Mouse (Mus musculus) stomach, postnatal 0 days (tissue): Measurements from ENCODE around the gene Thsd7a. TPM values are rescaled to one million over a fixed set of nuclear protein-coding genes. Genes with fewer than 3 reads are reported as not detected.

ENCODE experiments used
- ATAC-seq: fragments of 200-750 bp; cut with Nextera tagmentation; 2 replicates; pipeline ENCODE4 v1.8.0; 2017; ENCODE audit not compliant: low FRiP score, low TSS enrichment
- DNase-seq: peaks from one replicate; pipeline ENCODE4 v3.0.0-alpha.2; 2016; ENCODE audit warnings: low spot score
- H3K27ac ChIP-seq: fragments of 300-500 bp; sonication (generic); replicated peaks from 2 replicates; pipeline ENCODE4 v1.5.1; 2014; ENCODE audit warnings: mild to moderate bottlenecking, control low read depth
- H3K27me3 ChIP-seq: fragments of 300-500 bp; sonication (generic); 2 replicates; pipeline ENCODE4 v1.6.1; 2014; ENCODE audit warnings: low read length; ENCODE audit not compliant: control insufficient read depth, insufficient read depth
- H3K36me3 ChIP-seq: fragments of 300-500 bp; sonication (generic); 2 replicates; pipeline ENCODE4 v1.6.1; 2014; ENCODE audit warnings: low read length, mixed read lengths; ENCODE audit not compliant: control insufficient read depth, insufficient read depth
- H3K4me1 ChIP-seq: fragments of 300-500 bp; sonication (generic); replicated peaks from 2 replicates; pipeline ENCODE4 v1.6.1; 2014; ENCODE audit warnings: antibody characterized with exemption; ENCODE audit not compliant: control insufficient read depth, insufficient read depth
- H3K4me2 ChIP-seq: fragments of 300-500 bp; sonication (generic); replicated peaks from 2 replicates; pipeline ENCODE4 v1.6.1; 2014; ENCODE audit warnings: low read depth, mild to moderate bottlenecking, control low read depth, moderate library complexity
- H3K4me3 ChIP-seq: fragments of 300-500 bp; sonication (generic); 2 replicates; pipeline ENCODE4 v1.5.1; 2014; ENCODE audit warnings: low read depth, low read length, control low read depth
- H3K9ac ChIP-seq: fragments of 300-500 bp; sonication (generic); 2 replicates; pipeline ENCODE4 v1.6.1; 2014; ENCODE audit warnings: mild to moderate bottlenecking, low read length, control low read depth, mixed read lengths
- H3K9me3 ChIP-seq: fragments of 300-500 bp; sonication (generic); 2 replicates; pipeline ENCODE4 v1.6.1; 2016; ENCODE audit warnings: low read length; ENCODE audit not compliant: control insufficient read depth
- CTCF ChIP-seq: IDR thresholded peaks from 2 replicates; pipeline ENCODE4 v1.5.1; 2016; ENCODE audit warnings: antibody characterized with exemption, low read depth, mild to moderate bottlenecking, moderate library complexity
- EP300 ChIP-seq: optimal IDR thresholded peaks from 2 replicates; pipeline ENCODE3; 2016; ENCODE audit warnings: antibody characterized with exemption
- WGBS: fragments of 180-500 bp; shearing (Covaris S2); extraction: QIAGEN DNeasy Blood & Tissue Kit; methylation state at CpG from one replicate; pipeline ENCODE4 v1.1.7; 2014; 5-methylcytosine and 5-hydroxymethylcytosine counted together
- polyA plus RNA-seq: library from polyadenylated mRNA; unstranded; fragments of >200 nt; fragmentation: Nextera tagmentation; extraction: Ambion mirVana; gene quantifications from 2 replicates; pipeline ENCODE4 v1.2.1, GENCODE M21; 2015

Gene Thsd7a
- polyA plus RNA-seq, 1 experiment from 2014 or later, result 1.1 TPM

DNA sequence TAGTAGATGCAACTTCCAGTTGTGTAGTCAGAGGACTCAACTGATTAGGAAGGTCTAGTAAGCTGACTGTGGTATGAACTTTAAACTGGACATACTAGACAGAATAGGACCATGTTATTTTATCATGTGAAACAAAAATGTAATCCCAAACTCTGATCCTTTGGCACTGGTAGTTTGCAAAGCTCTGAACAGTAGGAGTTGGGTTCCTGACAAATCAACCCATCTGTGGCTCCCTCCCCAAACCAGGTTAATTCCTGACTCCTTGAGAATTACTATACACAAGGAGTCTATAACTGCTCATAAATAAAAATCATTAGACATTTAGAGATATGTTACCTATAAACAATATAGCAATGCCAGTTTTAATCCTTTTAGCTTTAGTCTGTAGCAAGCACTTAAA, 231.5 kb downstream of the Thsd7a start:
- Histone ChIP-seq H3K4me1 (no peaks in the 10 kb centered on the region), H3K9me3 (no peaks in the 10 kb centered on the region), H3K36me3 (no peaks in the 10 kb centered on the region), H3K27me3 (no peaks in the 10 kb centered on the region), H3K4me3 (no peak overlapping the region), H3K9ac (no peak overlapping the region), H3K27ac (no peak overlapping the region), H3K4me2 (no peak overlapping the region)
- DNase-seq (no peak), ATAC-seq (no peak)
- no peak for TF ChIP-seq EP300
- no peak for TF ChIP-seq CTCF

GRCm38 (mm10) chr6:12506877-12507276, 242.3 kb downstream of the Thsd7a start:
- ATAC-seq (no peak), DNase-seq (no peak)
- Histone ChIP-seq H3K9me3 (no peaks in the 10 kb centered on the region), H3K9ac (no peak overlapping the region), H3K36me3 (no peaks in the 10 kb centered on the region), H3K4me1 (no peaks in the 10 kb centered on the region), H3K27me3 (no peaks in the 10 kb centered on the region), H3K4me3 (no peak overlapping the region), H3K4me2 (no peak overlapping the region), H3K27ac (no peak overlapping the region)
- WGBS, result 58% methylated on average over 2 of the region's 2 CpGs
- TF ChIP-seq EP300 (no peak), CTCF (no peak)

GRCm38 (mm10) chr6:12503867-12504266, 245.3 kb downstream of the Thsd7a start:
- 81% methylated on average over 7 of the region's 7 CpGs for WGBS
- ATAC-seq (no peak), DNase-seq (no peak)
- no peaks in the 10 kb centered on the region for H3K4me1 ChIP-seq
- no peaks in the 10 kb centered on the region for H3K9me3 ChIP-seq
- H3K4me3 ChIP-seq, result no peak overlapping the region
- no peaks in the 10 kb centered on the region for H3K27me3 ChIP-seq
- H3K9ac ChIP-seq, result no peak overlapping the region
- H3K27ac ChIP-seq, result no peak overlapping the region
- no peak overlapping the region for H3K4me2 ChIP-seq
- TF ChIP-seq CTCF (no peak), EP300 (no peak)
- H3K36me3 ChIP-seq, result no peaks in the 10 kb centered on the region

GRCm38 (mm10) chr6:12500888-12501287, 248.3 kb downstream of the Thsd7a start:
- Histone ChIP-seq H3K4me1 (no peaks in the 10 kb centered on the region), H3K4me2 (no peak overlapping the region), H3K27ac (no peak overlapping the region), H3K36me3 (no peaks in the 10 kb centered on the region), H3K4me3 (no peak overlapping the region), H3K9me3 (no peaks in the 10 kb centered on the region), H3K27me3 (no peaks in the 10 kb centered on the region), H3K9ac (no peak overlapping the region)
- DNase-seq, result no peak
- no peak for ATAC-seq
- TF ChIP-seq CTCF (no peak), EP300 (no peak)
- 70% methylated on average over 7 of the region's 7 CpGs for WGBS

DNA sequence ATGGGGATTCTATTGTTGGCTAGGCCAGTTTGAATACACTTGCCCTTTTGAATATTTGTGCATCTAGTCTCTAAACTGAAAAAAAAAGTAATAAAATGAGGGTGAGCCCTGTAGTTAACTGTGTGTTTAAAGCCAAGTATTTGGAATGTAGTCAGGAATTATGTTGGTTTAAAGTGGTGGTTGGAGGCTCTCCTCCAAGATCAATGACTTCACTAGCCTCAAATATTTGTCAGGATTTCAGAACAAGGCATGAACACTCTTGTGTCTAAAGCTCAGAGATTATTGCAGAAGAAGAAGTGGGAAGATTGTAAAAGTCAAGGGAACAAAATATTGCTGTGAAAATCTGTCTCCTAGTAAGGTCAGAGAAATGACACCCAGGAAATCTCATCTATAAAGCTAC, 249.3 kb downstream of the Thsd7a start:
- Histone ChIP-seq H3K27me3 (no peaks in the 10 kb centered on the region), H3K4me3 (no peak overlapping the region), H3K9me3 (no peaks in the 10 kb centered on the region), H3K4me1 (no peaks in the 10 kb centered on the region), H3K36me3 (no peaks in the 10 kb centered on the region), H3K4me2 (no peak overlapping the region), H3K9ac (no peak overlapping the region), H3K27ac (no peak overlapping the region)
- no peak for TF ChIP-seq CTCF
- no peak for TF ChIP-seq EP300
- ATAC-seq (no peak), DNase-seq (no peak)

DNA sequence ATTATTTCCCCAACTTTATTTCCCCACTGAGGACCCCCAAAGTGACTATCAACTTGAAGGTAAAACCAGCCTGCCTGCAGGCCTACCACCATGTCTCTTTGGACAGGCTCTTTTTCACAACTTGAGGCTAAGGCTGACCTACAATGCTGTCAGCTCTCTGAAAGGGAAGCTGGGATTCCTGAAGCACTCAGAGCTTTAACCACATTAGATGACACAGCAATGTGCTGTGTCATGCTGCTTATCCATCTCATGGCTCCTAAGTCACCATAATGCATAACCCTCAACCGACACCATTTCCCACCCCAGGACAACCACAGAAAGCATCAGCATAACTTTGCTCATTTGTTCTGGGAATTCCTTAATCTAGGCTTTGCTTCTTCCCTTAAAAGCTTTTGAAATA, 255.6 kb downstream of the Thsd7a start:
- TF ChIP-seq EP300 (no peak), CTCF (no peak)
- Histone ChIP-seq H3K4me3 (no peak overlapping the region), H3K4me2 (no peak overlapping the region), H3K27ac (no peak overlapping the region), H3K36me3 (no peaks in the 10 kb centered on the region), H3K27me3 (no peaks in the 10 kb centered on the region), H3K4me1 (no peaks in the 10 kb centered on the region), H3K9ac (no peak overlapping the region), H3K9me3 (no peaks in the 10 kb centered on the region)
- WGBS, result 79% methylated on average over 1 of the region's 1 CpGs
- DNase-seq (no peak), ATAC-seq (no peak)
